Mouse (Mus musculus) thymus, adult 2 months (tissue): ENCODE results near the gene Dnajc22.

Source experiments
- CTCF ChIP-seq: fragments of 200-500 bp; IDR thresholded peaks from 2 replicates; pipeline ENCODE4 v1.5.1; 2012; ENCODE audit warnings: mild to moderate bottlenecking, control low read depth, low read length, moderate library complexity, borderline replicate concordance; ENCODE audit not compliant: control insufficient read depth, poor library complexity, insufficient read depth; ENCODE audit errors: extremely low read depth
- POLR2A ChIP-seq: fragments of 200-500 bp; IDR thresholded peaks from 2 replicates; pipeline ENCODE4 v1.6.1; 2012; ENCODE audit warnings: mild to moderate bottlenecking, low read length, control low read depth, moderate library complexity; ENCODE audit not compliant: control insufficient read depth, poor library complexity, insufficient read depth; ENCODE audit errors: extremely low read depth

DNA sequence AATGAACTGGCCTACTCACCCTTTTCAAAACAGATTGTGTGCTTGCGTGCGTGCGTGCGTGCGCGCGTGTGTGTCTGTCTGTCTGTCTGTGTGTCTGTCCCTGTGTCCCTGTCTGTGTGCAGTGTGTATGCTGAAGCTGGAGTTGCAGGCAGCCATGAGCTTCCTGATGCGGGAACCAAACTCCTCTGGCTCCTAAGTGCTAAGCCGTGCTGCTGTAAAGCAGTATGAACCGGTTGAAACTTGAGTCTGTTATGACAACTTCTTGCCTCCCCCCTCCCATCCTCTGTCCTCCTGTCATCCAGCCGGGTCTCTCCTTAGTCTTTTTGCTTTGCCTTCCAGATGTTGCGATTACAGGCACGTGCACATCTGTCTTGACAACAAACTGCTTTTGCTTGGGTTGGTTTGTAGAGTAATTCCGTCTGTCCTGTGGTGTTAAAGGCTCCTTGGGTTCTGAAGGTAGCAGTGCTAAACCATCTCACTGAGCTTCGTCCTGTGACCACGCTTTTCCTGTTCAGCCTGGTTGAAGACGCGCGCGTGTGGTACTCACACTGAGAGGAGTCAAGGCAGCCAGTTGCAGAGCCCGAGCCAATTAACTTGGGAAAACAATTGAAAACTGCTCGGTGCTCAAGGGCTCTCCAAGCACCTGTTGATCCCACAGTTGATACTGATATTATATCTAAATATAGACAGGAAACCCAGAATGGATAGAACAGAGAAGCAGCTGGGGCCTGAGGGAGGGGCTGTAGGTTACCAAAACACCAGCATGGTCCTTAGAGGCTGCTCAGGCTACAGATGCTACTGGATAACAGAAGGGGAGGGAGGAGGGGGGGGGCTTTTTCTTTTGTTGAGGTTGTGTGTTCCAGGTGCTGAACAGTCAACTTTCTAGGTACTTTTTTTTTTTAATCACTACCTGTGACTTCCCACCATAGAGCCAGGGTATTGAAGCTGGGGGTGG, 37.3 kb downstream of the Dnajc22 start:
- TF ChIP-seq POLR2A (no peak), CTCF (no peak)
